34 mouse cellular contexts compared by ENCODE assay signal in genomic region chr12:16196917-16197316, GRCm38 (mm10).
"Had no signal": no experiment of that assay in that cellular context is flagged by ENCODE, and none has a peak within 500 bp of the region (broad histone marks: within the 10 kb centered on the region; RNA-seq: fewer than 3 reads in every experiment).

No protein-coding gene starts in this region.

- DNase-seq: heart, postnatal 10 days; heart, postnatal 14 days; heart, postnatal 36 days; heart, postnatal 4 days; kidney, adult 11 months; kidney, adult 18-20 months; kidney, adult 2 months; kidney, adult 8-10 months; kidney, adult 9 months; kidney, postnatal 10 days; kidney, postnatal 14 days; kidney, postnatal 25 days; kidney, postnatal 36 days; kidney, postnatal 4 days; layer of hippocampus, adult 9-11 months; layer of hippocampus, postnatal 36 days had no signal

- H3K36me3 ChIP-seq: heart, embryonic 10.5 days; heart, embryonic 13.5 days; heart, embryonic 15.5 days; hindbrain, embryonic 10.5 days; hindbrain, embryonic 12.5 days; hindbrain, embryonic 13.5 days; hindbrain, embryonic 15.5 days; intestine, embryonic 15.5 days; kidney, embryonic 15.5 days had no signal

- H3K9ac ChIP-seq: heart, embryonic 13.5 days; heart, embryonic 15.5 days; hindbrain, embryonic 12.5 days; hindbrain, embryonic 13.5 days; hindbrain, embryonic 14.5 days; hindbrain, embryonic 15.5 days; intestine, embryonic 15.5 days; kidney, embryonic 15.5 days had no signal

- H3K9me3 ChIP-seq: heart, embryonic 10.5 days; heart, embryonic 13.5 days; heart, embryonic 15.5 days; hindbrain, embryonic 10.5 days; hindbrain, embryonic 12.5 days; hindbrain, embryonic 13.5 days; hindbrain, embryonic 15.5 days; intestine, embryonic 15.5 days; kidney, embryonic 15.5 days had no signal

- ATAC-seq: hindbrain, embryonic 16.5 days; hindbrain, postnatal 0 days; inflammation-experienced regulatory T-cells, adult 6 months; intestine, embryonic 15.5 days; intestine, embryonic 16.5 days; intestine, postnatal 0 days had no signal

- H3K27me3 ChIP-seq: heart, embryonic 13.5 days; heart, embryonic 15.5 days; hindbrain, embryonic 12.5 days; hindbrain, embryonic 13.5 days; hindbrain, embryonic 15.5 days; intestine, embryonic 15.5 days; kidney, embryonic 15.5 days had no signal

- H3K27ac ChIP-seq: heart, embryonic 10.5 days; heart, embryonic 13.5 days; heart, embryonic 15.5 days; hindbrain, embryonic 10.5 days; hindbrain, embryonic 12.5 days; hindbrain, embryonic 13.5 days; hindbrain, embryonic 14.5 days; hindbrain, embryonic 15.5 days; hindbrain, postnatal 0 days; intestine, embryonic 15.5 days; kidney, embryonic 15.5 days; kidney, postnatal 0 days; layer of hippocampus, adult 2 months had no signal

- H3K4me3 ChIP-seq: heart, embryonic 10.5 days; heart, embryonic 13.5 days; heart, embryonic 15.5 days; hindbrain, embryonic 10.5 days; hindbrain, embryonic 12.5 days; hindbrain, embryonic 13.5 days; hindbrain, embryonic 15.5 days; intestine, embryonic 15.5 days; kidney, embryonic 15.5 days; layer of hippocampus, adult 2 months had no signal

- H3K4me1 ChIP-seq: heart, embryonic 10.5 days; heart, embryonic 13.5 days; heart, embryonic 15.5 days; hindbrain, embryonic 10.5 days; hindbrain, embryonic 12.5 days; hindbrain, embryonic 13.5 days; hindbrain, embryonic 15.5 days; intestine, embryonic 15.5 days had no signal

- H3K4me2 ChIP-seq: heart, embryonic 11.5 days; heart, embryonic 13.5 days; heart, embryonic 15.5 days; hindbrain, embryonic 12.5 days; hindbrain, embryonic 13.5 days; hindbrain, embryonic 14.5 days; hindbrain, embryonic 15.5 days; intestine, embryonic 15.5 days; kidney, embryonic 15.5 days had no signal
